Mouse (Mus musculus): ENCODE data around the gene Pakap. TPM values are rescaled to one million over a fixed set of nuclear protein-coding genes. Genes with fewer than 3 reads are reported as not detected.
A peak's percentile ranks its signal among the peaks of the same experiment; 100 is the strongest.

Pakap gene
- polyA plus RNA-seq, 1 experiment from 2014 or later: 46.0 TPM

DNA sequence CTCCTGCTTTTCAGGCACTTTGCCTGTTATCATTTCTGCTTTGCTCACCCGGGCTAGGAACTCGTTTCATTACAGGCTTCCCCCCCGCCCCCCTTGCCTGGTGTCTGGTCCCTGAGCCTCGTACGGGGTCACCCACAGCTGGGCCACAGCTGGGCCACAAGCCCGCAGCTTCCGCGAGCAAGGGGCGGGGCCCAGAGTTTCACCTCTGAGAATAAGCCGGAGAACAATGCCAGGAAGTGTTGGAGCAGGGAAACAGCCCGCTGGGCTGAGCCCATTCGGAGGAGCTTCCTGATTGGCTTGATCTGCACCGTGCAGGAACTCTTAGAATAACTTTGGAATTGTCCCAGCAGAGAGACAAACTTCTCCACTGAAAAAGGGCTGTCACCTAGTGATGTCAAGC, 107.4 kb downstream of the Pakap start:
- Histone ChIP-seq H3K4me3 (ENCODE audit: low read depth, low read length) (no peak overlapping the region), H3K4me1 (ENCODE audit: control insufficient read depth, insufficient read depth, low read length) (peaks cover 51% of the 10 kb centered on the region)

GRCm38 (mm10) chr4:57677916-57678315, 109.9 kb downstream of the Pakap start:
- no peak for ATAC-seq (replicated peaks; ENCODE audit: insufficient number of reproducible peaks, low FRiP score, low TSS enrichment)
- no peak overlapping the region for H3K9ac ChIP-seq (ENCODE audit: low read depth, low read length)
- H3K36me3 ChIP-seq (ENCODE audit: control insufficient read depth, insufficient read depth, low read length): no peaks in the 10 kb centered on the region
- H3K9me3 ChIP-seq (replicated peaks; ENCODE audit: control insufficient read depth, low read length): no peaks in the 10 kb centered on the region
- H3K4me3 ChIP-seq (ENCODE audit: low read depth, low read length): no peak overlapping the region
- 73% methylated on average over 12 of the region's 12 CpGs for WGBS (ENCODE audit: insufficient replicate concordance)
- H3K4me2 ChIP-seq: no peak overlapping the region
- H3K4me1 ChIP-seq (ENCODE audit: control insufficient read depth, insufficient read depth, low read length): peaks cover 47% of the 10 kb centered on the region
- H3K27me3 ChIP-seq (ENCODE audit: control insufficient read depth, insufficient read depth, low read length): no peaks in the 10 kb centered on the region
- H3K27ac ChIP-seq (ENCODE audit: low read depth, low read length): no peak overlapping the region

More for the DNA sequence above, 107.4 kb downstream of the Pakap start:
- ATAC-seq (replicated peaks; ENCODE audit: insufficient number of reproducible peaks, low FRiP score, low TSS enrichment): peak; percentile 31; the same call in 1 of the 2 replicates
- peak overlapping the region; percentile 43 for H3K4me2 ChIP-seq
- H3K27me3 ChIP-seq (ENCODE audit: control insufficient read depth, insufficient read depth, low read length): no peaks in the 10 kb centered on the region
- H3K9me3 ChIP-seq (replicated peaks; ENCODE audit: control insufficient read depth, low read length): no peaks in the 10 kb centered on the region
- WGBS (ENCODE audit: insufficient replicate concordance): 8% methylated on average over 13 of the region's 13 CpGs
- H3K36me3 ChIP-seq (ENCODE audit: control insufficient read depth, insufficient read depth, low read length): no peaks in the 10 kb centered on the region
- no peak overlapping the region for H3K9ac ChIP-seq (ENCODE audit: low read depth, low read length)
- peak overlapping the region; percentile 72 for H3K27ac ChIP-seq (ENCODE audit: low read depth, low read length)

GRCm38 (mm10) chr4:57678991-57679457, 111.0 kb downstream of the Pakap start:
- H3K4me3 ChIP-seq (ENCODE audit: low read depth, low read length): no peak overlapping the region
- no peaks in the 10 kb centered on the region for H3K9me3 ChIP-seq (replicated peaks; ENCODE audit: control insufficient read depth, low read length)
- no peak overlapping the region for H3K27ac ChIP-seq (ENCODE audit: low read depth, low read length)
- WGBS (ENCODE audit: insufficient replicate concordance): 69% methylated on average over 9 of the region's 9 CpGs
- no peak for ATAC-seq (replicated peaks; ENCODE audit: insufficient number of reproducible peaks, low FRiP score, low TSS enrichment)
- H3K36me3 ChIP-seq (ENCODE audit: control insufficient read depth, insufficient read depth, low read length): no peaks in the 10 kb centered on the region
- H3K9ac ChIP-seq (ENCODE audit: low read depth, low read length): no peak overlapping the region
- no peak overlapping the region for H3K4me2 ChIP-seq
- no peaks in the 10 kb centered on the region for H3K27me3 ChIP-seq (ENCODE audit: control insufficient read depth, insufficient read depth, low read length)
- H3K4me1 ChIP-seq (ENCODE audit: control insufficient read depth, insufficient read depth, low read length): peaks cover 46% of the 10 kb centered on the region

DNA sequence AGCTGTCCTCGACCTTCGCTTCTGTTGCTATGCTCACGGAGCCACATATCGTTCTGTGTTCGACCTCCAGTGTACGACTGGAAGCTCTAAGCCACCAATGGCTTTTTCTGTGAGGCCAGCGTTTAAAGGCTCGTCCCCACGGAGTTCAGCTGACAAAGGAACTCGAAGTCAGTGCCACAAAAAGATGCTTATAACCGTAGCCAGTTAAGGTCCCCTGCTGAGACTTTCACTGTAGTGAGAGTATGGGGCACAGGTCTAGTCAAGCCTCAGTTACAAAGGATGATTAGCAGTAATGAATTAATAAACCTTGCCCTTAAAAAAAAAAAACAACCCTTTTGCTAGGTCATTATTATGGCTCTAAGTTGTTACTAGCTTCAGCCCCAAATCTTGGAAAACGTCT, 112.2 kb downstream of the Pakap start:
- Histone ChIP-seq H3K4me2 (no peak overlapping the region), H3K27me3 (ENCODE audit: control insufficient read depth, insufficient read depth, low read length) (no peaks in the 10 kb centered on the region), H3K9me3 (replicated peaks; ENCODE audit: control insufficient read depth, low read length) (no peaks in the 10 kb centered on the region), H3K27ac (ENCODE audit: low read depth, low read length) (no peak overlapping the region), H3K9ac (ENCODE audit: low read depth, low read length) (no peak overlapping the region), H3K4me1 (ENCODE audit: control insufficient read depth, insufficient read depth, low read length) (peaks cover 43% of the 10 kb centered on the region), H3K4me3 (ENCODE audit: low read depth, low read length) (no peak overlapping the region), H3K36me3 (ENCODE audit: control insufficient read depth, insufficient read depth, low read length) (no peaks in the 10 kb centered on the region)
- WGBS (ENCODE audit: insufficient replicate concordance): 82% methylated on average over 12 of the region's 12 CpGs
- ATAC-seq (replicated peaks; ENCODE audit: insufficient number of reproducible peaks, low FRiP score, low TSS enrichment): no peak

DNA sequence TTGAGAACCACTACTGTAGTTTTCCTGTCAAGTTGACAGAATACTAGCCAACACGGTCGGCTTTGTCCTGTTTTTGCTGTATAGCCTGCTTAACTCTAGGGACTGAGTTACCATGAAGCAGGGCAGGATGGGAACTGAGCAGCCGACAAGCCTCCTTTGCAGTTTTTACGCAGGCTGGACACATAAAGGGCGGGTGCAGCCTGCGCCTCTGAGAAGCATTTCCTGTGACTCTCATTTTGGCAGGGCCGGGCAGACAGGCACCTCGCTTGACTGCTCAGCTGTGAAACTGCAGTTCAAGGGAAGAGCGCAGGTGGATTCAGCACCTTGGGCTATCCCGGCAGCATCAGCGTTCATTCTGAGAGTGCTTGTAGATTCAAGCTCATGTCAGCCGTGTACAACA, 113.5 kb downstream of the Pakap start:
- Histone ChIP-seq H3K9ac (ENCODE audit: low read depth, low read length) (no peak overlapping the region), H3K4me2 (no peak overlapping the region), H3K9me3 (replicated peaks; ENCODE audit: control insufficient read depth, low read length) (no peaks in the 10 kb centered on the region), H3K36me3 (ENCODE audit: control insufficient read depth, insufficient read depth, low read length) (no peaks in the 10 kb centered on the region), H3K4me1 (ENCODE audit: control insufficient read depth, insufficient read depth, low read length) (peaks cover 37% of the 10 kb centered on the region), H3K4me3 (ENCODE audit: low read depth, low read length) (no peak overlapping the region), H3K27me3 (ENCODE audit: control insufficient read depth, insufficient read depth, low read length) (no peaks in the 10 kb centered on the region), H3K27ac (ENCODE audit: low read depth, low read length) (no peak overlapping the region)
- 65% methylated on average over 12 of the region's 12 CpGs for WGBS (ENCODE audit: insufficient replicate concordance)
- ATAC-seq (replicated peaks; ENCODE audit: insufficient number of reproducible peaks, low FRiP score, low TSS enrichment): no peak

DNA sequence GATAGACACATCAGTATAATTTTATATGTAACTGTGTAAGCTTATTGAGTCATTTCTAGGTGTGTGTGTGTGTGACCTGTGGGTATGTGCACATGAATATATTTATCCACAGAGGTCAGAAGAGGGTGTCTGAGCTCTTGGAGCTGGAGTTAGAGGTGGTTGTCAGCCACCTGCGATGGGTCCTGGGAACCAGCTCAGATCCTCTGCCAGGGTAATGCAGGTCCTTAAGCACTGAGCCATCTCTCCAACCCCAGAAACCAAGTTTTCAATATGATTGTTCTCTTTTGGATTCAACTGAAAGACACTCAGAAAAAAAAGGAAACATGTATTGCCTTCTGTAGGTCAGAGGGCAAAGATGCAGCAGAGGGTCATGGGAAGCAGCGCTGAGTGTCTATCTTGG, 114.4 kb downstream of the Pakap start:
- Histone ChIP-seq H3K9me3 (replicated peaks; ENCODE audit: control insufficient read depth, low read length) (no peaks in the 10 kb centered on the region), H3K4me1 (ENCODE audit: control insufficient read depth, insufficient read depth, low read length) (peaks cover 37% of the 10 kb centered on the region)
- no peak for ATAC-seq (replicated peaks; ENCODE audit: insufficient number of reproducible peaks, low FRiP score, low TSS enrichment)

GRCm38 (mm10) chr4:57682944-57683343, 115.0 kb downstream of the Pakap start:
- 74% methylated on average over 11 of the region's 11 CpGs for WGBS (ENCODE audit: insufficient replicate concordance)
- Histone ChIP-seq H3K9me3 (replicated peaks; ENCODE audit: control insufficient read depth, low read length) (no peaks in the 10 kb centered on the region), H3K4me1 (ENCODE audit: control insufficient read depth, insufficient read depth, low read length) (peaks cover 37% of the 10 kb centered on the region), H3K4me3 (ENCODE audit: low read depth, low read length) (no peak overlapping the region), H3K36me3 (ENCODE audit: control insufficient read depth, insufficient read depth, low read length) (no peaks in the 10 kb centered on the region), H3K4me2 (no peak overlapping the region), H3K9ac (ENCODE audit: low read depth, low read length) (no peak overlapping the region), H3K27ac (ENCODE audit: low read depth, low read length) (no peak overlapping the region), H3K27me3 (ENCODE audit: control insufficient read depth, insufficient read depth, low read length) (no peaks in the 10 kb centered on the region)
- ATAC-seq (replicated peaks; ENCODE audit: insufficient number of reproducible peaks, low FRiP score, low TSS enrichment): no peak

More for the DNA sequence above, 114.4 kb downstream of the Pakap start:
- Histone ChIP-seq H3K27ac (ENCODE audit: low read depth, low read length) (no peak overlapping the region), H3K4me3 (ENCODE audit: low read depth, low read length) (no peak overlapping the region), H3K27me3 (ENCODE audit: control insufficient read depth, insufficient read depth, low read length) (no peaks in the 10 kb centered on the region), H3K4me2 (no peak overlapping the region), H3K9ac (ENCODE audit: low read depth, low read length) (no peak overlapping the region), H3K36me3 (ENCODE audit: control insufficient read depth, insufficient read depth, low read length) (no peaks in the 10 kb centered on the region)
- 91% methylated on average over 2 of the region's 2 CpGs for WGBS (ENCODE audit: insufficient replicate concordance)

DNA sequence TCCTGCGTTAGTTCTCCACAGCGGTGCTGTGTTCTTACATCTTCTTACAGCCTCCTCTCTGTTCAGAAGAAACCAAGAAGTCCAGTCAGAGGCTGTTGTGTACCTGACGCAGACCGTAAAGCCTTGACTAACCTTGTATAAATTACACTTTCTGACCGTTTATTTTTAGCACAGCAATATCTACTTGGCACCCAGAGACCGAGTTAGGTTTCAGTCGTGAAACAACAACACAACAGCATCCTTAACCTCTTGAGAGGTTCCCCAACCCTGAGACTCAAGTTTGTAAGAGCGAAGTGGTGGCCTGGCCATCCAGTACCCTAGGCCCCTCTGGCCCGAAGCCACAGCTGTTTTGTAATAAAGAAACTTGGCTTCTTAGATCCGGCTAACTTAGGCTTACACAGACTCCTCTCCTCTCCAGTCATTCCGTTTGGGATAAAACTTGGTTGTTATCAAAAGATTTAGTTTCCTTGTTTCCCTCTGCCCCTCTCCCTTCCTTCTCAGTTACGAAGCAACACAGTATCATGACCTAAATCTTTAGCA, 116.8 kb downstream of the Pakap start:
- Histone ChIP-seq H3K4me2 (no peak overlapping the region), H3K36me3 (ENCODE audit: control insufficient read depth, insufficient read depth, low read length) (peaks cover 4% of the 10 kb centered on the region; the same call in 1 of the 2 replicates), H3K9ac (ENCODE audit: low read depth, low read length) (no peak overlapping the region), H3K4me3 (ENCODE audit: low read depth, low read length) (no peak overlapping the region), H3K27me3 (ENCODE audit: control insufficient read depth, insufficient read depth, low read length) (no peaks in the 10 kb centered on the region), H3K27ac (ENCODE audit: low read depth, low read length) (no peak overlapping the region), H3K9me3 (replicated peaks; ENCODE audit: control insufficient read depth, low read length) (no peaks in the 10 kb centered on the region), H3K4me1 (ENCODE audit: control insufficient read depth, insufficient read depth, low read length) (peaks cover 33% of the 10 kb centered on the region)
- 63% methylated on average over 12 of the region's 12 CpGs for WGBS (ENCODE audit: insufficient replicate concordance)
- no peak for ATAC-seq (replicated peaks; ENCODE audit: insufficient number of reproducible peaks, low FRiP score, low TSS enrichment)

- Histone ChIP-seq H3K4me2 (no peak overlapping the region), H3K27me3 (ENCODE audit: control insufficient read depth, insufficient read depth, low read length) (no peaks in the 10 kb centered on the region), H3K4me3 (ENCODE audit: low read depth, low read length) (no peak overlapping the region), H3K36me3 (ENCODE audit: control insufficient read depth, insufficient read depth, low read length) (peaks cover 12% of the 10 kb centered on the region), H3K27ac (ENCODE audit: low read depth, low read length) (no peak overlapping the region), H3K9ac (ENCODE audit: low read depth, low read length) (no peak overlapping the region), H3K9me3 (replicated peaks; ENCODE audit: control insufficient read depth, low read length) (no peaks in the 10 kb centered on the region), H3K4me1 (ENCODE audit: control insufficient read depth, insufficient read depth, low read length) (peaks cover 29% of the 10 kb centered on the region)
- 52% methylated on average over 3 of the region's 3 CpGs for WGBS (ENCODE audit: insufficient replicate concordance)
- no peak for ATAC-seq (replicated peaks; ENCODE audit: insufficient number of reproducible peaks, low FRiP score, low TSS enrichment)
These were observed 118.8 kb downstream of the Pakap start for GRCm38 (mm10) chr4:57686736-57687135.
